ENCODE assay signal across 8 mouse cellular contexts in genomic region chr13:46727837-46728268, GRCm38 (mm10). TPM values are rescaled to one million over a fixed set of nuclear protein-coding genes. Genes with fewer than 3 reads are reported as not detected.
DNase-seq lines count a peak whose midpoint lies in the region; ATAC-seq and TF ChIP-seq lines count a peak whose summit lies in the region.

TSS of gene Nup153 (minus strand) at chr13:46727940.

- TF ChIP-seq POLR2A in bone marrow, adult 2 months (IDR thresholded peaks at IDR 0.05; ENCODE audit: borderline replicate concordance, control insufficient read depth, low read depth, low read length), result peak; percentile 94
- peak; percentile 80; the same call in 1 of the 2 replicates for TF ChIP-seq POLR2A in limb, embryonic 14.5 days (IDR thresholded peaks at IDR 0.05; ENCODE audit: borderline replicate concordance, extremely low read depth, insufficient read depth, insufficient read length)

- DNase-seq in 416B (ENCODE audit: low read depth), result peak; percentile 97
- DNase-seq in heart, adult 8-10 months (ENCODE audit: low spot score), result peak; percentile 100
- peak; percentile 100 for DNase-seq in kidney, adult 9 months
- DNase-seq in limb, embryonic 14.5 days (ENCODE audit: low spot score), result peak; percentile 95
- peak; percentile 98 for DNase-seq in midbrain, postnatal 0 days (ENCODE audit: low spot score)
- peak; percentile 100 for DNase-seq in spleen, postnatal 14 days (ENCODE audit: low spot score in 2 of 2)

- no peaks in the 10 kb centered on the region for H3K36me3 ChIP-seq in embryonic facial prominence, embryonic 15.5 days
- H3K36me3 ChIP-seq in limb, embryonic 14.5 days (ENCODE audit: control insufficient read depth, insufficient read depth, low read length), result no peaks in the 10 kb centered on the region
- H3K36me3 ChIP-seq in midbrain, postnatal 0 days (ENCODE audit: insufficient read depth, low read length), result no peaks in the 10 kb centered on the region

- H3K27me3 ChIP-seq in embryonic facial prominence, embryonic 15.5 days, result no peaks in the 10 kb centered on the region
- no peaks in the 10 kb centered on the region for H3K27me3 ChIP-seq in limb, embryonic 14.5 days (ENCODE audit: control insufficient read depth, insufficient read depth, low read length)
- no peaks in the 10 kb centered on the region for H3K27me3 ChIP-seq in midbrain, postnatal 0 days (ENCODE audit: insufficient read depth, low read length)

- H3K4me3 ChIP-seq in bone marrow, adult 2 months (replicated peaks; ENCODE audit: control insufficient read depth, low read depth, low read length), result peak within 1 kb of the TSS; percentile 93
- peak within 1 kb of the TSS; percentile 89 for H3K4me3 ChIP-seq in embryonic facial prominence, embryonic 15.5 days (replicated peaks)
- H3K4me3 ChIP-seq in limb, embryonic 14.5 days (replicated peaks; ENCODE audit: low read length), result peak within 1 kb of the TSS; percentile 99
- peak within 1 kb of the TSS; percentile 97 for H3K4me3 ChIP-seq in midbrain, postnatal 0 days (ENCODE audit: low read depth, low read length)

- peak; percentile 92 for ATAC-seq in embryonic facial prominence, embryonic 15.5 days (ENCODE audit: insufficient number of reproducible peaks, low FRiP score, low TSS enrichment, low read depth)
- ATAC-seq in limb, embryonic 14.5 days (ENCODE audit: low FRiP score, low read depth), result peak; percentile 90
- peak; percentile 93 for ATAC-seq in midbrain, postnatal 0 days (ENCODE audit: low FRiP score)

- peak within 1 kb of the TSS; percentile 86 for H3K9ac ChIP-seq in embryonic facial prominence, embryonic 15.5 days
- H3K9ac ChIP-seq in limb, embryonic 14.5 days (ENCODE audit: low read depth, low read length, severe bottlenecking), result peak within 1 kb of the TSS; percentile 95
- H3K9ac ChIP-seq in midbrain, postnatal 0 days (replicated peaks; ENCODE audit: low read length, poor library complexity, severe bottlenecking), result peak within 1 kb of the TSS; percentile 90

- TF ChIP-seq CTCF in bone marrow, adult 2 months (IDR thresholded peaks at IDR 0.05; ENCODE audit: control insufficient read depth, insufficient read depth, low read length), result no peak
- no peak for TF ChIP-seq CTCF in midbrain, postnatal 0 days (IDR thresholded peaks at IDR 0.05)

- peak within 1 kb of the TSS; percentile 59 for H3K4me2 ChIP-seq in embryonic facial prominence, embryonic 15.5 days (replicated peaks)
- peak within 1 kb of the TSS; percentile 72 for H3K4me2 ChIP-seq in limb, embryonic 14.5 days (replicated peaks; ENCODE audit: low read depth, low read length, severe bottlenecking)
- peak within 1 kb of the TSS; percentile 64 for H3K4me2 ChIP-seq in midbrain, postnatal 0 days (ENCODE audit: low read depth, low read length, poor library complexity, severe bottlenecking)

- H3K4me1 ChIP-seq in bone marrow, adult 2 months (ENCODE audit: control insufficient read depth, insufficient read depth, low read length), result peaks cover 1% of the 10 kb centered on the region; the same call in 1 of the 2 replicates
- peaks cover 12% of the 10 kb centered on the region for H3K4me1 ChIP-seq in embryonic facial prominence, embryonic 15.5 days
- peaks cover 17% of the 10 kb centered on the region for H3K4me1 ChIP-seq in limb, embryonic 14.5 days (ENCODE audit: control insufficient read depth, insufficient read depth, low read length)
- peaks cover 14% of the 10 kb centered on the region for H3K4me1 ChIP-seq in midbrain, postnatal 0 days (ENCODE audit: insufficient read depth, low read length)

- H3K27ac ChIP-seq in bone marrow, adult 2 months (ENCODE audit: control insufficient read depth, insufficient read depth, low read depth, low read length, poor library complexity), result peak within 1 kb of the TSS; percentile 95
- peak within 1 kb of the TSS; percentile 96 for H3K27ac ChIP-seq in embryonic facial prominence, embryonic 15.5 days (replicated peaks)
- H3K27ac ChIP-seq in limb, embryonic 14.5 days (replicated peaks; ENCODE audit: low read depth, low read length), result peak within 1 kb of the TSS; percentile 95
- H3K27ac ChIP-seq in midbrain, postnatal 0 days (ENCODE audit: low read depth, low read length), result peak within 1 kb of the TSS; percentile 93

- WGBS in bone marrow, adult 2 months, result under 1% methylated on average over 51 of the region's 51 CpGs
- WGBS in embryonic facial prominence, embryonic 15.5 days, result under 1% methylated on average over 49 of the region's 51 CpGs
- under 1% methylated on average over 21 of the region's 51 CpGs for WGBS in limb, embryonic 14.5 days
- under 1% methylated on average over 40 of the region's 51 CpGs for WGBS in midbrain, postnatal 0 days

- H3K9me3 ChIP-seq in embryonic facial prominence, embryonic 15.5 days (replicated peaks), result no peaks in the 10 kb centered on the region
- H3K9me3 ChIP-seq in limb, embryonic 14.5 days (ENCODE audit: control insufficient read depth, low read length), result no peaks in the 10 kb centered on the region
- no peaks in the 10 kb centered on the region for H3K9me3 ChIP-seq in midbrain, postnatal 0 days (ENCODE audit: low read length)

RNA-seq across cellular contexts. Expression of gene Nup153, which starts in this region (rescaled TPM):
- polyA plus RNA-seq in bone marrow, adult 2 months (2011; ENCODE audit: insufficient read depth, insufficient read length, low replicate concordance, missing spikeins), result 26.7 and 46.7 TPM in 2 replicates
- polyA plus RNA-seq in embryonic facial prominence, embryonic 15.5 days (2015; fragmentation: Nextera tagmentation; extraction: Ambion mirVana), result 20.5 and 21.8 TPM in 2 replicates
- 10 to 100 TPM; 29.5 to 40.6 (median 36.0) TPM for total RNA-seq in heart, adult 8-10 months (2022)
- polyA plus RNA-seq in limb, embryonic 14.5 days (2012; rRNA removed), result 65.8 and 96.3 TPM in 2 replicates
- 32.3 and 34.4 TPM in 2 replicates for polyA plus RNA-seq in limb, embryonic 14.5 days (2014; fragmentation: Nextera tagmentation; extraction: Ambion mirVana)
- total RNA-seq in midbrain, postnatal 0 days (2014; rRNA removed), result 61.7 and 75.0 TPM in 2 replicates
- polyA plus RNA-seq in midbrain, postnatal 0 days (2015; fragmentation: Nextera tagmentation; extraction: Ambion mirVana), result 11.8 and 12.6 TPM in 2 replicates

Comparison
In these comparisons a context has a peak if more than half of its experiments do, and no peak if none do; other contexts are left out.
1. Peak in every context shown above with its lines: DNase-seq, ATAC-seq, H3K4me3 ChIP-seq and H3K27ac ChIP-seq.